Mouse (Mus musculus): ENCODE results near the gene Syne1.

DNA sequence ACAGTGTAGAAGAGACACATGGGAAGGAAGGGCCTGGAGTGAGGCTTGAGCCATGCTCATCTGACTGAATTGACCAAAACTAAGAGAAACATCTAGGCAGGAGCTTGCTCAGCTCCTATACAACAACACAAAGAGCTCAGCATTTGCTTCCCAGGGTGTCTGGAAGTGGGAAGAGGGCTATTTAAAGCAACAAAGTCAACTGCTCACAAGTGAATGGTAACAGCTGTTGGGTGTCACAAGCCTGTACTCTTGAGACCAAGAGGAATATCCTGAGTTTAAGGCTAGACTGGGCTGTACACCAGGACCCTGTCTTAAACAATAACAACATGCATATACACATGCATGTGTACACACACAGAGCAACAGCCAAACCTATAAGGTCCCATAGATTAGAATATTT lies 297.5 kb downstream of the Syne1 start:
- TF ChIP-seq CTCF (IDR thresholded peaks at IDR 0.05) (no peak), EP300 (IDR thresholded peaks at IDR 0.05) (no peak)
